Mouse (Mus musculus): ENCODE measurements at regions not wholly inside any gene's neighbourhood (a gene's known extent, or its start where the extent isn't known, plus 50 kb on each side); places are given as distances from the start of the nearest gene placed in this dataset.

GRCm38 (mm10) chrX:63365666-63366065 lies 786.3 kb downstream of the Gm6760 start:
- TF ChIP-seq EP300 (IDR thresholded peaks at IDR 0.05; ENCODE audit: insufficient read depth, low read depth, low read length) (no peak), CTCF (IDR thresholded peaks at IDR 0.05) (no peak), POLR2A (IDR thresholded peaks at IDR 0.05; ENCODE audit: insufficient read depth, low read depth, low read length) (no peak)

All from heart, adult 2 months (tissue).